Mouse (Mus musculus): ENCODE data around the gene Slc7a15. TPM values are rescaled to one million over a fixed set of nuclear protein-coding genes. Genes with fewer than 3 reads are reported as not detected.
"Not testable (repeated sequence)": the region's sequence is repeated elsewhere in the genome, so short reads cannot be mapped to it uniquely, and the experiment has no call there.

The Slc7a15 gene
- total RNA-seq, 2 experiments from 2014 or later, result not detected

GRCm38 (mm10) chr12:8562213-8562612 is 36.7 kb downstream of the Slc7a15 start:
- DNase-seq (ENCODE audit: low spot score in 2 of 2), result not testable (repeated sequence)

- DNase-seq (ENCODE audit: low spot score in 2 of 2), result not testable (repeated sequence)
Measured at GRCm38 (mm10) chr12:8559876-8560275, 39.0 kb downstream of the Slc7a15 start.

GRCm38 (mm10) chr12:8556189-8556588 is 42.7 kb downstream of the Slc7a15 start:
- no peak for DNase-seq (ENCODE audit: low spot score in 2 of 2)

GRCm38 (mm10) chr12:8555419-8555818 is 43.4 kb downstream of the Slc7a15 start:
- no peak for DNase-seq (ENCODE audit: low spot score in 2 of 2)

- DNase-seq (ENCODE audit: low spot score in 2 of 2), result peak; percentile 36 to 70
Measured at GRCm38 (mm10) chr12:8547357-8547756, 51.5 kb downstream of the Slc7a15 start.

- DNase-seq (ENCODE audit: low spot score in 2 of 2), result no peak
Measured at GRCm38 (mm10) chr12:8546801-8547200, 52.1 kb downstream of the Slc7a15 start.

- DNase-seq (ENCODE audit: low spot score in 2 of 2), result no peak
Measured at GRCm38 (mm10) chr12:8545066-8545610, 53.7 kb downstream of the Slc7a15 start.

- DNase-seq (ENCODE audit: low spot score in 2 of 2), result no peak
Measured at GRCm38 (mm10) chr12:8542371-8542770, 56.5 kb downstream of the Slc7a15 start.

GRCm38 (mm10) chr12:8539471-8539870 is 59.4 kb downstream of the Slc7a15 start:
- no peak for DNase-seq (ENCODE audit: low spot score in 2 of 2)

- DNase-seq (ENCODE audit: low spot score in 2 of 2), result no peak
Measured at GRCm38 (mm10) chr12:8537291-8537690, 61.6 kb downstream of the Slc7a15 start.

- DNase-seq (ENCODE audit: low spot score in 2 of 2), result no peak
Measured at GRCm38 (mm10) chr12:8536221-8536965, 62.5 kb downstream of the Slc7a15 start.

- no peak for DNase-seq (ENCODE audit: low spot score in 2 of 2)
Measured at GRCm38 (mm10) chr12:8535596-8535995, 63.3 kb downstream of the Slc7a15 start.

- no peak for DNase-seq (ENCODE audit: low spot score in 2 of 2)
Measured at GRCm38 (mm10) chr12:8534915-8535314, 64.0 kb downstream of the Slc7a15 start.

- DNase-seq (ENCODE audit: low spot score in 2 of 2), result no peak
Measured at GRCm38 (mm10) chr12:8527770-8528169, 71.1 kb downstream of the Slc7a15 start.

GRCm38 (mm10) chr12:8527175-8527574 is 71.7 kb downstream of the Slc7a15 start:
- no peak for DNase-seq (ENCODE audit: low spot score in 2 of 2)

- DNase-seq (ENCODE audit: low spot score in 2 of 2), result no peak
Measured at GRCm38 (mm10) chr12:8524062-8524461, 74.8 kb downstream of the Slc7a15 start.

GRCm38 (mm10) chr12:8522711-8523110 is 76.2 kb downstream of the Slc7a15 start:
- DNase-seq (ENCODE audit: low spot score in 2 of 2), result no peak

- DNase-seq (ENCODE audit: low spot score in 2 of 2), result peak in 1 of 2 experiments; percentile 50
Measured at GRCm38 (mm10) chr12:8521375-8522047, 77.4 kb downstream of the Slc7a15 start.

GRCm38 (mm10) chr12:8519431-8520160 is 79.3 kb downstream of the Slc7a15 start:
- no peak for DNase-seq (ENCODE audit: low spot score in 2 of 2)

- no peak for DNase-seq (ENCODE audit: low spot score in 2 of 2)
Measured at GRCm38 (mm10) chr12:8511037-8511882, 87.6 kb downstream of the Slc7a15 start.

Data from layer of hippocampus, postnatal 14 days (tissue).